Mouse (Mus musculus) erythroblast, adult 5-6 weeks (primary cell): ENCODE data around the gene Ngly1. TPM values are rescaled to one million over a fixed set of nuclear protein-coding genes. Genes with fewer than 3 reads are reported as not detected.
"Not testable (repeated sequence)": the region's sequence is repeated elsewhere in the genome, so short reads cannot be mapped to it uniquely, and the experiment has no call there.

Experiments
- ATAC-seq: replicated peaks from 2 replicates; pipeline ENCODE4 v1.8.0; 2016; ENCODE audit warnings: moderate number of reproducible peaks, mild to moderate bottlenecking, moderate TSS enrichment, inconsistent platforms; ENCODE audit not compliant: poor library complexity, low FRiP score, severe bottlenecking
- total RNA-seq, 2 experiments: library from RNA; stranded (forward) in 1 of 2; stranded (reverse) in 1 of 2; fragments of 150-400 nt in 1 of 2; fragments of 200-764, 138-1000 nt in 1 of 2; gene quantifications; 2 replicates each; pipeline versions ENCODE4 v1.2.3 to v1.2.4; 2015 to 2017; ENCODE audit warnings: low replicate concordance in 2 of 2

Gene Ngly1
- total RNA-seq, 2 experiments from 2014 or later, result 17.1 to 27.1 TPM

DNA sequence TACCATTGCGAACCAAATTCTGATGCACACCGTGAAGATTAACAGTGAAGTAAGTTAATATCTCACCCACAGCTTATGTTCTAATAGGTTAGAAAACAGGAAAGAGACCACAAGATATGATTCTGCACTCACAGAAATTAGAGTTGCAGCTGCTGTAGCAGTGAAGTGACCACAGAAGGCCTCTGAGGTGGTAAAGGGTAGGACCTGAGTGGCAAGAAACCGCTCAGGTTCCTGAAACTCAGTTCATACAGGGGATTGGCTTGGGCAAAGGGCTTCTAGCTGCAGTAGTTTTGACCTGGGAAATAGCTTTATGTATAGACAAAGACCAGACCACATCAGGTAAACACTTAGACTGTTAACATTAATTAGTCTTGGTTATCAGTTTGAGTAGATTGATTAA is 6.7 kb downstream of the Ngly1 start:
- no peak for ATAC-seq

GRCm38 (mm10) chr14:16256209-16256608 is 7.1 kb downstream of the Ngly1 start:
- ATAC-seq, result no peak

GRCm38 (mm10) chr14:16260541-16260940 is 11.5 kb downstream of the Ngly1 start:
- ATAC-seq, result no peak

GRCm38 (mm10) chr14:16261869-16262268 is 12.8 kb downstream of the Ngly1 start:
- ATAC-seq, result no peak

DNA sequence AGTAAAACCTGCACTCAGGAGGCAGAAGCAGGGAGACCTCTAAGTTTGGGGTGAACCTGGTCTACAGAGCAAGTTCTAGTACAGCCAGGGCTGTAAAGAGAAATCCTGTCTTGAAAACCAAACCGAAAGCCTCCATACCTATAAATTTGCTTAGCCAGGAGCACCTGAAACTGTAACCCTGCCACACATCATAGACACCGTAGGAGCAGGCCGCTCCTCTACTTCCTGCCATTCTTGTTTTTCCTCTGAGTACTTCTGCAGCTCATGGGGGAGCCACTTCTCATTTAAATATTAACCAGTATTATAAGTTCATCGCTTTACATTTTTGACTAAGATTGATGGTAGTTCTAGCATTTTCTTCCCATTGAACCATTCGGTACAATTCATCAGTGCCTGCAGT is 17.9 kb downstream of the Ngly1 start:
- ATAC-seq, result no peak

- no peak for ATAC-seq
These were observed 20.7 kb downstream of the Ngly1 start for GRCm38 (mm10) chr14:16269776-16270175.

- no peak for ATAC-seq
These were observed 24.6 kb downstream of the Ngly1 start for GRCm38 (mm10) chr14:16273677-16274076.

DNA sequence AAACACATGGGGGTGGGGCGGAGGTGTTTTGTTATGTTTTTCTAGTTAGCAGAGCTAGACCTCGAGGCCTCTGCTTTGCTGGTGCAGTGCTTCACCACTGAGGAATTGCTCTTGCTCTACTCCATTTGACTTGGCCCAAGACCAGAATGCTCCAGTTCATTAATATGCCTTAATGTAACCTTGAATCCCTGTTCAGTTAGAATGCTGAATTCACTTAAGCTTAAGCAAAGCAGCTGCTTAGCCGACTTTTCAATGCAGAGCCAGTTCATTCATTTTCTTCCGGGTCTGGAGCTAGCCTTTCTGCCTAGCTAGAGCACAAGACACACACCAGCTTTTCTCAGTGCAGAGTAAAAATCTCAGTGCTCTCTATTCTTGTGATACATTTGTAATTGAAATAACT is 30.1 kb downstream of the Ngly1 start:
- no peak for ATAC-seq

DNA sequence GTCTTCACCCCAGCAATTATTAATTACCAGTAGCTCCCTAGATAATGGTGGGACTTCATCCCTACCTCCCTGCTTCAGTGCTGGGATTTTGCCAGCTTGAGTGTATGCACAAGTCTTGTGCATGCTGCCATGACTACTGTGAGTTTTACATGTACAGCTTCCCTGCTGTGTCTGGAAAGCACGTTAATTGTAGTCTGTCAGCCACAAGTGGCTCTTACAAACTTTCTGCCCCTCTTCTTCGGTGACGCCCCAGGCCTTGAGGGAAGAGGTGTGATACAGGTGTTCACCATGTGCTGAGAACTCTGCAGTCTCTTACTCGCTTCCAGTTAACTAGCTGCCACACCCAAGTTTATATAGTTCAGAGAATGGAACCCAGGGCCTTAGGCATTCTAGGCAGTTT is 34.9 kb downstream of the Ngly1 start:
- no peak for ATAC-seq

DNA sequence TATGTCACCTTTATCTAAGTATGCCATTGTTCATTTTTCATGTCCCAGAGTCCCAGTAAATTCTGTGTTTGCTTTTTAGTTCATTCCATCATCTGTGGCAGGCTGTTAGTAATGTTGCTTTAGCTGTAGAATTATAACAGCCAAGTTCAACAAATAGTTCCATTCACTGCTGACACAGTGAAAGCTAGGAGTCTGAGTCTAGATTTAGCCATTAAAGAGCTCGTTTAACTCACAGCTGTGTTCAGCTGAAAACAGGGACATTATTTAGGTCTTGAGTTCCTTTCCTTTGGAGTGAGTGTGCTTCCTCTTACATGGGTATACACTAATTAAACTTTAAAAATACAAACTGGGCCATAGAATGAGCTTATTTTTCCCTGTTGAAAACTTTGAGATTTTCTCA is 43.3 kb downstream of the Ngly1 start:
- no peak for ATAC-seq

- no peak for ATAC-seq
These were observed 43.9 kb downstream of the Ngly1 start for GRCm38 (mm10) chr14:16293015-16293414.

- ATAC-seq, result no peak
These were observed 44.8 kb downstream of the Ngly1 start for GRCm38 (mm10) chr14:16293921-16294320.

DNA sequence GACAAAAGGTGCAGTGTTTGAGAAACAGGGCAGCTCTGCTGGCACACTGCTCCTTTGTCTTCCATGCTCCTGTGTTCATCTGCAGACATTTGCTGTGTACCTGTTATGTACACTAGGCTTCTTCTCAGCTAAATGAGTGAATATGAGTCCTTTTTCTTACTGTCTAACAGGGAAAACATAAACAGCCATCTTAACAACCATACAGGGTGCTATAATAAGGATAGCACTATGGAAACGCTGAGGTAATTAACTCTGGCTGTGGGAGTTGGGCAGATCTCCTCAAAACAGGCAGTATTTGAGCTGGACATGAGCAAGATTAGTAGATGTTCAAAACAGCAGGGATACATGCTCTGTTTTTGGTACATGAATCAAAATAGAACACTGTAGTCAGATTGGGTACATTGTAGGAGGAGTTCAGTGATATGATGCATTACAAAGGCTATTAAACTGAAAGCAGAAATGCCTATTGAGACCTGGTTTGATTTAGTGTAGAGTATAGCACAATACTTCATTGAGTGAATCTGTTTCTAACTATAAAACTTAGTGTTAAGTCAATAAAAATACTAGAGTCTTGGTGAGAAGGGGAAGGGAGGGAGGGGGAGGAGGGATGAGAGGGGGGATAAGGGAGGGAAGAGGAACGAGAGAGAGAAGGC is 47.9 kb downstream of the Ngly1 start:
- no peak for ATAC-seq

- ATAC-seq, result no peak
These were observed 52.7 kb downstream of the Ngly1 start for GRCm38 (mm10) chr14:16301735-16302134.

GRCm38 (mm10) chr14:16302688-16303087 is 53.6 kb downstream of the Ngly1 start:
- ATAC-seq, result no peak

GRCm38 (mm10) chr14:16310791-16311190 is 61.7 kb downstream of the Ngly1 start:
- no peak for ATAC-seq

DNA sequence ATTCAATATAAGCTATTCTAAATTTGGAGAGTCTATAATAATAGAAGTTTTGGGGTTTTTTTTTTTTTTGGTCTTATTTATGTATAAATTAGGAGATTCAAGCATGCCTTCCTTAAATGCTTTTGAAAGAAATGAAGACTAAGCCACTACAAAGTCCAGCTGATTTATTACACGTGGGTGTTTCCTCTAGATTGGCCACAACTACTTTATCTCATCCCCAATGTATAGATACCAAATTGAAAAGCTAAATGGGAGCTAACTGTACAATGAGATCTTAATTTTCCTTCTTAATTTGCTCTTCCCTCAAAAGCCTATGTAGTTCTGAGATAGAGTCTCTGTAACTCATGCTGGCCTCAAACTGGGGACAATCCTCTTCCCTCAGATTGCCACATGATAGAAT is 63.5 kb downstream of the Ngly1 start:
- ATAC-seq, result no peak

GRCm38 (mm10) chr14:16313073-16313472 is 64.0 kb downstream of the Ngly1 start:
- ATAC-seq, result not testable (repeated sequence)

DNA sequence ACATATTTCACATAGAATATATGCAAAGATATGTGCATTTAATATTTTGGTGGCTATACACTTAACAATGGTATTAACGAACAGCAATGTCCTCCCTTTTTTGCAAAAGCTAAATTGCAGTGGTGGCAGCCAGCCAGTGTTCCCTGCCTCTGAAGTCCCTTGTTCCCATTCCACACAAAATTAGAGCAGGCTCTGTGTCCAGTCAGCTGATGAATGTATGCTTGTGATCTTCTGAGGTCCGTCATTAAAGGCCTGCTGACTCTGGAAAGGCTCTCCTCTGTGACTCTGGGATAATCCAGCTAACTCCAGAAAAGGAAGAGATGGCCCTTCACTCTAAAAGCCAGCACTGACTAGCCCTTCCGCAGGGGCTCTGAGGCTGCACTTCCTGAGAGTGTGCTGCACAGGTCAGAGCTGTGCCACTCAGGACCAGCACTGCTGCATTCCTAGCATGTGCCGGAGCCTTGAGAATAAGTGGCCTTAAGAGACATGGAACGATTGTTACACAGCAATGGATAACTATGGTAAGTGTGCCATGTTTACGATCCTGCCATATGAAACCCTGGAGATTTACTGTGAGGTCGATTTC is 64.9 kb downstream of the Ngly1 start:
- ATAC-seq, result no peak

GRCm38 (mm10) chr14:16314842-16315241 is 65.8 kb downstream of the Ngly1 start:
- 0 out of 2 replicates have a peak, but pooled peaks have one; percentile 26 for ATAC-seq

GRCm38 (mm10) chr14:16316715-16317114 is 67.6 kb downstream of the Ngly1 start:
- ATAC-seq, result no peak

GRCm38 (mm10) chr14:16319818-16320217 is 70.7 kb downstream of the Ngly1 start:
- no peak for ATAC-seq
